Mouse (Mus musculus) bone marrow macrophage, adult 2 months (primary cell): ENCODE measurements around the gene Tbata. TPM values are rescaled to one million over a fixed set of nuclear protein-coding genes. Genes with fewer than 3 reads are reported as not detected.

ENCODE experiments used
- H3K27ac ChIP-seq: 2 replicates; pipeline ENCODE4 v1.5.1; 2012; ENCODE audit warnings: low read depth, low read length; ENCODE audit not compliant: insufficient read depth
- H3K4me1 ChIP-seq: 2 replicates; pipeline ENCODE4 v1.6.1; 2012; ENCODE audit warnings: low read length; ENCODE audit not compliant: control insufficient read depth, insufficient read depth
- H3K4me3 ChIP-seq: 2 replicates; pipeline ENCODE4 v1.5.1; 2012; ENCODE audit warnings: mild to moderate bottlenecking, low read length, moderate library complexity; ENCODE audit not compliant: insufficient read depth
- CTCF ChIP-seq: IDR thresholded peaks from 2 replicates; pipeline ENCODE4 v1.5.1; 2012; ENCODE audit warnings: low read depth, mild to moderate bottlenecking, low read length, moderate library complexity
- POLR2A ChIP-seq: IDR thresholded peaks from 2 replicates; pipeline ENCODE4 v1.6.1; 2012; ENCODE audit warnings: mild to moderate bottlenecking, low read depth, low read length, borderline replicate concordance
- polyA plus RNA-seq: library from polyadenylated mRNA; stranded (reverse); fragments of >200 nt; gene quantifications from 2 replicates; pipeline ENCODE4 v1.2.4, GENCODE M21; 2012; ENCODE audit not compliant: missing spikeins, insufficient read depth, insufficient read length

Gene Tbata
- not detected in 2 replicates for polyA plus RNA-seq

- H3K27ac ChIP-seq: no peak within 1 kb of the TSS
- TF ChIP-seq CTCF: no peak
- TF ChIP-seq POLR2A: no peak
- peaks cover 32% of the 10 kb centered on the region for H3K4me1 ChIP-seq
- no peak within 1 kb of the TSS for H3K4me3 ChIP-seq
Observed at GRCm38 (mm10) chr10:61171654-61172053, at the start of gene Tbata. Gene Tbata (plus strand): TSS chr10:61171954.

- Histone ChIP-seq H3K27ac (no peak overlapping the region; the same call in 1 of the 2 replicates), H3K4me1 (peaks cover 15% of the 10 kb centered on the region), H3K4me3 (no peak overlapping the region)
- TF ChIP-seq POLR2A: no peak
- TF ChIP-seq CTCF: no peak
Observed at GRCm38 (mm10) chr10:61123276-61123913, 48.4 kb upstream of the Tbata start.

GRCm38 (mm10) chr10:61124462-61124861 is 47.3 kb upstream of the Tbata start:
- H3K4me3 ChIP-seq: no peak overlapping the region
- H3K27ac ChIP-seq: no peak overlapping the region
- TF ChIP-seq CTCF (no peak), POLR2A (no peak)
- peaks cover 15% of the 10 kb centered on the region for H3K4me1 ChIP-seq

- peaks cover 5% of the 10 kb centered on the region for H3K4me1 ChIP-seq
- no peak overlapping the region for H3K27ac ChIP-seq
- TF ChIP-seq POLR2A: no peak
- TF ChIP-seq CTCF: no peak
- no peak overlapping the region for H3K4me3 ChIP-seq
Observed at GRCm38 (mm10) chr10:61128701-61129365, 42.9 kb upstream of the Tbata start.

GRCm38 (mm10) chr10:61130959-61131358 is 40.8 kb upstream of the Tbata start:
- H3K27ac ChIP-seq: no peak overlapping the region
- TF ChIP-seq CTCF (no peak), POLR2A (no peak)
- peaks cover 17% of the 10 kb centered on the region for H3K4me1 ChIP-seq
- H3K4me3 ChIP-seq: no peak overlapping the region

- no peak overlapping the region for H3K27ac ChIP-seq
- H3K4me1 ChIP-seq: peaks cover 28% of the 10 kb centered on the region
- no peak overlapping the region for H3K4me3 ChIP-seq
- TF ChIP-seq POLR2A: no peak
- TF ChIP-seq CTCF: no peak
Observed at GRCm38 (mm10) chr10:61134041-61134440, 37.7 kb upstream of the Tbata start.

GRCm38 (mm10) chr10:61135226-61135839 is 36.4 kb upstream of the Tbata start:
- H3K27ac ChIP-seq: peak overlapping the region; percentile 91
- H3K4me1 ChIP-seq: peaks cover 32% of the 10 kb centered on the region
- no peak for TF ChIP-seq CTCF
- no peak for TF ChIP-seq POLR2A

GRCm38 (mm10) chr10:61137567-61137966 is 34.2 kb upstream of the Tbata start:
- Histone ChIP-seq H3K4me1 (peaks cover 41% of the 10 kb centered on the region), H3K27ac (no peak overlapping the region), H3K4me3 (no peak overlapping the region)
- TF ChIP-seq CTCF (no peak), POLR2A (no peak)

More at GRCm38 (mm10) chr10:61135226-61135839, 36.4 kb upstream of the Tbata start:
- H3K4me3 ChIP-seq: no peak overlapping the region

- TF ChIP-seq CTCF (no peak), POLR2A (no peak)
- Histone ChIP-seq H3K4me1 (peaks cover 25% of the 10 kb centered on the region), H3K4me3 (peak overlapping the region; percentile 15), H3K27ac (peak overlapping the region; percentile 74)
Observed at GRCm38 (mm10) chr10:61143343-61143742, 28.4 kb upstream of the Tbata start.

GRCm38 (mm10) chr10:61145766-61146118 is 26.0 kb upstream of the Tbata start:
- Histone ChIP-seq H3K4me1 (peaks cover 34% of the 10 kb centered on the region), H3K4me3 (peak overlapping the region; percentile 93), H3K27ac (peak overlapping the region; percentile 88)
- TF ChIP-seq CTCF (no peak), POLR2A (no peak)
